Mouse (Mus musculus) gastrocnemius, postnatal 10 days (tissue): ENCODE measurements around the gene Hspbap1. TPM values are rescaled to one million over a fixed set of nuclear protein-coding genes. Genes with fewer than 3 reads are reported as not detected.

Source experiments
- DNase-seq: peaks from one replicate; pipeline ENCODE4 v3.0.0; 2021; ENCODE audit warnings: mixed read lengths
- long read RNA-seq, 2 experiments: library from polyadenylated mRNA; stranded (forward); transcript quantifications; one replicate each; pipeline ENCODE4 v2.0.0; 2021
- total RNA-seq, 2 experiments: library from RNA; stranded (reverse); gene quantifications; 2 replicates each; pipeline ENCODE4 v1.2.3; 2021

The Hspbap1 gene
- total RNA-seq: 1 to 10 TPM; 2.6 to 3.7 TPM
- long read RNA-seq, experiment 1, partial matches to known transcripts: 0 of 9 reads
- long read RNA-seq, experiment 1, other reads (novel, unspliced or antisense): 5 of 9 reads
- long read RNA-seq, experiment 2, full-length matches to known transcripts: 2 of 3 reads
- long read RNA-seq, experiment 2, partial matches to known transcripts: 0 of 3 reads
- long read RNA-seq, experiment 2, other reads (novel, unspliced or antisense): 1 of 3 reads

GRCm38 (mm10) chr16:35769878-35770657, at the start of gene Hspbap1:
Hspbap1 (plus strand) TSS chr16:35770375.
- DNase-seq: peak; percentile 92

GRCm38 (mm10) chr16:35724561-35724960, 45.6 kb upstream of the Hspbap1 start:
- DNase-seq: no peak

- DNase-seq: no peak
Measured at GRCm38 (mm10) chr16:35726601-35727000, 43.6 kb upstream of the Hspbap1 start.

GRCm38 (mm10) chr16:35729151-35729738, 40.9 kb upstream of the Hspbap1 start:
- DNase-seq: no peak

GRCm38 (mm10) chr16:35732096-35732495, 38.1 kb upstream of the Hspbap1 start:
- no peak for DNase-seq

- peak; percentile 80 for DNase-seq
Measured at GRCm38 (mm10) chr16:35734038-35734437, 36.1 kb upstream of the Hspbap1 start.

- no peak for DNase-seq
Measured at GRCm38 (mm10) chr16:35738096-35738767, 31.9 kb upstream of the Hspbap1 start.

GRCm38 (mm10) chr16:35739548-35739947, 30.6 kb upstream of the Hspbap1 start:
- no peak for DNase-seq

- no peak for DNase-seq
Measured at GRCm38 (mm10) chr16:35740357-35740756, 29.8 kb upstream of the Hspbap1 start.

- no peak for DNase-seq
Measured at GRCm38 (mm10) chr16:35740943-35741342, 29.2 kb upstream of the Hspbap1 start.

- no peak for DNase-seq
Measured at GRCm38 (mm10) chr16:35741621-35742020, 28.6 kb upstream of the Hspbap1 start.

GRCm38 (mm10) chr16:35742251-35742937, 27.8 kb upstream of the Hspbap1 start:
- no peak for DNase-seq

- DNase-seq: no peak
Measured at GRCm38 (mm10) chr16:35747417-35748236, 22.5 kb upstream of the Hspbap1 start.

GRCm38 (mm10) chr16:35748237-35748603, 22.0 kb upstream of the Hspbap1 start:
- DNase-seq: no peak

GRCm38 (mm10) chr16:35749385-35749784, 20.8 kb upstream of the Hspbap1 start:
- no peak for DNase-seq

- no peak for DNase-seq
Measured at GRCm38 (mm10) chr16:35751841-35752240, 18.3 kb upstream of the Hspbap1 start.

- DNase-seq: no peak
Measured at GRCm38 (mm10) chr16:35753926-35754325, 16.2 kb upstream of the Hspbap1 start.

GRCm38 (mm10) chr16:35755502-35756334, 14.5 kb upstream of the Hspbap1 start:
- DNase-seq: no peak

- DNase-seq: no peak
Measured at GRCm38 (mm10) chr16:35756697-35757096, 13.5 kb upstream of the Hspbap1 start.

GRCm38 (mm10) chr16:35759401-35759800, 10.8 kb upstream of the Hspbap1 start:
- no peak for DNase-seq
